Mouse (Mus musculus) hindbrain, postnatal 0 days (tissue): ENCODE measurements around the gene Ap1m1. TPM values are rescaled to one million over a fixed set of nuclear protein-coding genes. Genes with fewer than 3 reads are reported as not detected.

ENCODE experiments used
- ATAC-seq: fragments of 200-750 bp; cut with Nextera tagmentation; 2 replicates; pipeline ENCODE4 v1.8.0; 2017; ENCODE audit warnings: mild to moderate bottlenecking, moderate TSS enrichment, moderate library complexity
- DNase-seq: peaks from one replicate; pipeline ENCODE4 v3.0.0-alpha.2; 2015; ENCODE audit warnings: low spot score
- H3K27ac ChIP-seq: fragments of 300-500 bp; sonication (generic); 2 replicates; pipeline ENCODE4 v1.5.1; 2014; ENCODE audit warnings: mild to moderate bottlenecking
- H3K27me3 ChIP-seq: fragments of 300-500 bp; sonication (generic); 2 replicates; pipeline ENCODE4 v1.6.1; 2014; ENCODE audit warnings: low read length, mixed read lengths; ENCODE audit not compliant: insufficient read depth
- H3K36me3 ChIP-seq: fragments of 300-500 bp; sonication (generic); 2 replicates; pipeline ENCODE4 v1.6.1; 2014; ENCODE audit warnings: low read length, mixed read lengths; ENCODE audit not compliant: insufficient read depth
- H3K4me1 ChIP-seq: fragments of 300-500 bp; sonication (generic); 2 replicates; pipeline ENCODE4 v1.6.1; 2014; ENCODE audit warnings: antibody characterized with exemption, low read length, mixed read lengths; ENCODE audit not compliant: insufficient read depth
- H3K4me2 ChIP-seq: fragments of 300-500 bp; sonication (generic); 2 replicates; pipeline ENCODE4 v1.6.1; 2014; ENCODE audit warnings: low read depth, mild to moderate bottlenecking, low read length, moderate library complexity, mixed read lengths
- H3K4me3 ChIP-seq: fragments of 300-500 bp; sonication (generic); 2 replicates; pipeline ENCODE4 v1.5.1; 2014; ENCODE audit warnings: low read length
- H3K9ac ChIP-seq: fragments of 300-500 bp; sonication (generic); replicated peaks from 2 replicates; pipeline ENCODE4 v1.6.1; 2014; ENCODE audit warnings: mild to moderate bottlenecking, low read length, moderate library complexity, mixed read lengths
- H3K9me3 ChIP-seq: fragments of 300-500 bp; sonication (generic); 2 replicates; pipeline ENCODE4 v1.6.1; 2016; ENCODE audit warnings: low read length, mixed read lengths
- CTCF ChIP-seq: IDR thresholded peaks from 2 replicates; pipeline ENCODE4 v1.5.1; 2016; ENCODE audit warnings: antibody characterized with exemption, control low read depth, low read depth
- whole genome bisulfite sequencing: fragments of 180-500 bp; shearing (Covaris S2); extraction: QIAGEN DNeasy Blood & Tissue Kit; methylation state at CpG from one replicate; pipeline ENCODE4 v1.1.7; 2014; 5-methylcytosine and 5-hydroxymethylcytosine counted together
- polyA plus RNA-seq: library from polyadenylated mRNA; unstranded; fragments of >200 nt; fragmentation: Nextera tagmentation; extraction: Ambion mirVana; gene quantifications from 2 replicates; pipeline ENCODE4 v1.2.1, GENCODE M21; 2015
- total RNA-seq: library from RNA; depleted of rRNA; stranded (reverse); fragments of >200 nt; gene quantifications from 2 replicates; pipeline ENCODE4 v1.2.3, GENCODE M21; 2014

Ap1m1 gene
- total and polyA plus RNA-seq, 2 experiments from 2014 or later: 81.3 to 216 TPM

DNA sequence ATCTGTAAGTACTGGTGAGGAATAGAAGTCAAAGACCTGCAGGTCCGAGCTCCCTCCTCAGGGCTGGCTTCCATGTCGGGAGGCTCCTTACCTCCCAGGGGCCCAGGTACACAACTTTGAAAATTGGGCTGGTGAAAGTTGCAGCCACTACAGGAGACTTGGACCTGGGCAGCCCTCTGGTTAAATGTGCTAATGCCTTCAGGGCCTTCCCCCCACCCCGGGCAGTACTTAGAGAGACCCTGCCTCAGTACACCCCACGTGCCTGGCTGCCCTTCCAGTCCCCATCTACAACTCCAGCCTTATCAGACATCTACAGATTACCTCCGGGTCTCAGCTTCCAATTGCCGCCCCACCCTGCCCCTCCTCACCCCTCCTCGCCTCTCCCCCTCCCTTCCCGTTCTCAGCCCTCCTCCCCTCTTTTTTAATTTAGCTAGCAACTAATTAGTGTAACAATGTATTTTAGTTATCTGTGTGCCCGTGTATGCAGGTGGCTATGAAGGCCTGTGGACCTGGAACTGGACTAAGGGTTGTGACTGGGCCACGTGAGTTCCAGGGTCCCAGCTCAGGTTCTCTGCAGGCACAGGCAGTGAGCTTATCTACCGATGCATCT is 31.3 kb downstream of the Ap1m1 start:
- DNase-seq: no peak
- H3K4me2 ChIP-seq: no peak overlapping the region
- WGBS: 80% methylated on average over 11 of the region's 11 CpGs

GRCm38 (mm10) chr8:72271691-72272090 is 31.9 kb downstream of the Ap1m1 start:
- no peaks in the 10 kb centered on the region for H3K27me3 ChIP-seq
- TF ChIP-seq CTCF: no peak
- no peak overlapping the region for H3K9ac ChIP-seq
- DNase-seq (no peak), ATAC-seq (no peak)
- H3K4me2 ChIP-seq: no peak overlapping the region
- no peaks in the 10 kb centered on the region for H3K4me1 ChIP-seq
- 72% methylated on average over 3 of the region's 3 CpGs for WGBS
- no peaks in the 10 kb centered on the region for H3K9me3 ChIP-seq
- no peaks in the 10 kb centered on the region for H3K36me3 ChIP-seq
- no peak overlapping the region for H3K27ac ChIP-seq
- H3K4me3 ChIP-seq: no peak overlapping the region

More for the DNA sequence above, 31.3 kb downstream of the Ap1m1 start:
- Histone ChIP-seq H3K9me3 (no peaks in the 10 kb centered on the region), H3K27ac (no peak overlapping the region), H3K4me1 (no peaks in the 10 kb centered on the region), H3K9ac (no peak overlapping the region), H3K27me3 (no peaks in the 10 kb centered on the region), H3K4me3 (no peak overlapping the region), H3K36me3 (no peaks in the 10 kb centered on the region)
- TF ChIP-seq CTCF: no peak
- ATAC-seq: no peak

DNA sequence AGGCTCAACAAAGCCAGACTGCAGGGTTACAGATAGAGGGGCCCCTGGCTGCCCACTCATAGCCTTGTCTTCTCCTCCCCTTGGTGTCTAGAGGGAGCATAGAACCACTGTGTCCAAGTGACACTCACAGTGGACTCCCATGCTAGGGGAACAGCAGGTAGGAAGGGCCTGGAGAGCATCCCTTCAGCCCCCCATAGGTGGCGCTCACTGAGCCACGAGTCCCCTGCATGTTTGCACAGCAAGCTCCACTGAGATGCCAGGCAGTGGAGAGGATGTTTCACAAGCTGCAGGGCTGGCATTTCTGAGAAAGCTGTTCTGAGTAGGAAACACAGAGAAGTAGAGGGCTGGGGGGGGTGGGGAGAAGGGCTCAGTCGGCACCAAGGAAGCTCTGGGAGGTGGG is 32.5 kb downstream of the Ap1m1 start:
- Histone ChIP-seq H3K27me3 (no peaks in the 10 kb centered on the region), H3K27ac (no peak overlapping the region), H3K4me1 (no peaks in the 10 kb centered on the region), H3K4me2 (no peak overlapping the region), H3K9me3 (no peaks in the 10 kb centered on the region), H3K9ac (no peak overlapping the region), H3K4me3 (no peak overlapping the region), H3K36me3 (no peaks in the 10 kb centered on the region)
- ATAC-seq (no peak; the same call in 1 of the 2 replicates), DNase-seq (peak; percentile 65)
- peak; percentile 66 for TF ChIP-seq CTCF
- 13% methylated on average over 3 of the region's 3 CpGs for WGBS

DNA sequence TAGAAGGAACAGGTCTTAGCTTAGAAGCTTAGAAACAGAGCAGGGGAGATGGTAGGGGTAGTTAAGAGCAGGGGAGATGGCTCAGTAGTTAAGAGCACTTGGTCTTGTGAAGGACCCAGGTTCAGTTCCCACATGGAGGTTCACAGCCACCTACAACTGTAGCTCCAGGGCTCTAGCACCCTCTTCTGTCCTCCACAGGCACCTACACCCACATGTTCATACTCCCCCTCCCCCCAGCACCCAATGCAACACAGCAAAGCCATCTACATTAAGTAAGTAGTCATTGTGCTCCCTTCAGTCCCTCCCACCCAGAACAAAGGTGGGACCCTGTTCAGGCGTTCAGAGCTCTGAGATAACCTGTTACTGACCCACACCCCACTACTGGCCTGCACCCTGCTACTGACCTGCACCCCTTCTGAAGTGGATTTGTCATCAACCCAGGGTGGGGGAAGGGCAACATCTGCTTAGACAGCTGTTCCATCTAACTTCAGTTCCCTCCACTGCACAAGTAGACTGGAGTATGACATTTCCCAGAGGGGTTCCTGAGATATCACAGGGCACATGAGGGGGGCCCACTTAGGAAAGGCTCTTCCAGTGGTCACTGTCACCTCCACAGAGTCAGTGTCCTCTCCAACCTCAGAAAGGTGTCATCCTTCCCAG is 33.4 kb downstream of the Ap1m1 start:
- no peak overlapping the region for H3K4me2 ChIP-seq
- H3K9ac ChIP-seq: no peak overlapping the region
- no peak overlapping the region for H3K4me3 ChIP-seq
- ATAC-seq: no peak
- DNase-seq: no peak
- no peak for TF ChIP-seq CTCF
- no peaks in the 10 kb centered on the region for H3K36me3 ChIP-seq
- H3K27ac ChIP-seq: no peak overlapping the region
- 76% methylated on average over 1 of the region's 1 CpGs for WGBS
- no peaks in the 10 kb centered on the region for H3K27me3 ChIP-seq
- no peaks in the 10 kb centered on the region for H3K9me3 ChIP-seq
- no peaks in the 10 kb centered on the region for H3K4me1 ChIP-seq

DNA sequence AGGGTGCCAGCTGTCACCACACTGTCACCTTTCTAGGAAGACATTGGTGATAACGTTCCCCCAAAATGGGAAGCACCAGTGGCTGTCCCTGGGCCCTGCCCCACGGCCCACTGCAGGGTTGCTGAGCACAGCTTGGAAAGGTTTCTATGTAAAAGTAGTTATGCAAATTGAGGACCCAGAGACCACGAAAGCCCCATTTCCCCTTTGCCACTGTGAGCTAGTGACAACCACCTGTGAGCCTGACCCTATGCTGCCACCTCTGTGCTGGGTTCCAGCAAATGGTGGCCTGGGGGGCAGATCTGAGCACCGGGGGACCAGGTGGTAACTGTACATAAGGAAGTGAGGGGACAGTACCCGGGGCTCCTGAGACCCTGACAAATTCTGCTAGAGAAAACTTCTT is 34.0 kb downstream of the Ap1m1 start:
- H3K27ac ChIP-seq: no peak overlapping the region
- DNase-seq (no peak), ATAC-seq (no peak)
- H3K27me3 ChIP-seq: no peaks in the 10 kb centered on the region
- no peaks in the 10 kb centered on the region for H3K4me1 ChIP-seq
- WGBS: 78% methylated on average over 5 of the region's 5 CpGs
- H3K4me3 ChIP-seq: no peak overlapping the region
- no peaks in the 10 kb centered on the region for H3K36me3 ChIP-seq
- TF ChIP-seq CTCF: no peak
- no peaks in the 10 kb centered on the region for H3K9me3 ChIP-seq
- no peak overlapping the region for H3K4me2 ChIP-seq
- no peak overlapping the region for H3K9ac ChIP-seq

- Histone ChIP-seq H3K9me3 (no peaks in the 10 kb centered on the region), H3K27me3 (no peaks in the 10 kb centered on the region), H3K4me1 (no peaks in the 10 kb centered on the region), H3K36me3 (no peaks in the 10 kb centered on the region), H3K4me2 (no peak overlapping the region), H3K9ac (no peak overlapping the region), H3K27ac (no peak overlapping the region), H3K4me3 (no peak overlapping the region)
- TF ChIP-seq CTCF: no peak
- 89% methylated on average over 3 of the region's 3 CpGs for WGBS
- DNase-seq: no peak
- no peak for ATAC-seq
These were observed 37.4 kb downstream of the Ap1m1 start for GRCm38 (mm10) chr8:72277244-72277643.

- no peak for ATAC-seq
These were observed 39.3 kb downstream of the Ap1m1 start for GRCm38 (mm10) chr8:72279151-72279550.

More at GRCm38 (mm10) chr8:72279151-72279550, 39.3 kb downstream of the Ap1m1 start:
- H3K4me1 ChIP-seq: no peaks in the 10 kb centered on the region
- WGBS: 74% methylated on average over 7 of the region's 7 CpGs
- H3K4me3 ChIP-seq: no peak overlapping the region
- H3K4me2 ChIP-seq: no peak overlapping the region
- no peaks in the 10 kb centered on the region for H3K27me3 ChIP-seq
- H3K27ac ChIP-seq: no peak overlapping the region
- no peak for DNase-seq
- H3K9me3 ChIP-seq: no peaks in the 10 kb centered on the region
- TF ChIP-seq CTCF: no peak
- no peak overlapping the region for H3K9ac ChIP-seq
- no peaks in the 10 kb centered on the region for H3K36me3 ChIP-seq
